Mouse (Mus musculus) c-Kit-positive CD71-negative TER-119-negative erythroid progenitor cells, embryonic 14.5 days (primary cell): ENCODE data around the gene Hs6st1.
"Not testable (repeated sequence)": the region's sequence is repeated elsewhere in the genome, so short reads cannot be mapped to it uniquely, and the experiment has no call there.

Experiments
- DNase-seq: peaks from one replicate; pipeline ENCODE4 v3.0.0-alpha.2; 2013; ENCODE audit warnings: low read depth

The Hs6st1 gene

DNA sequence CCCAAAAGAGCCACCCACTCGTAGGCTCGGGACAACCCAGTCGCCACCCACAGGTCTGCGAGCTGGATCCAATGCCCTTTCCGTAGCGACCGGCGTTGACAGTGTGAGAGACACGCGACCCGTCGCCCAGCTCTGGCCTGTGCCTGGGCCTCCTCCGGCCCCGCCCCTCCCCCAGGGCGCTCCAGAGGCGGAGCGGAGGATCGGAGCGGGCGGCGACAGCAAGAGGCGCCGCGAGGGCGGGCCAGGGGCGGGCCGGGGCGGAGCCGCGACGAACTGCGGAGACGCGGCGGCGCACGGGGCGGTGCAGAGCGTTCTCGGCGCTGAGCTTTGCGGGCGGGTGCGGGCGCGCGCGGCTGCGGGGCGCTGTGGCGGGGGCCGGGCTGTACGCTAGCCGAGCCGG, at the start of gene Hs6st1:
Gene Hs6st1 (plus strand): TSS at position 325 of the 400 bp plus-strand sequence.
- DNase-seq = peak; percentile 85

DNA sequence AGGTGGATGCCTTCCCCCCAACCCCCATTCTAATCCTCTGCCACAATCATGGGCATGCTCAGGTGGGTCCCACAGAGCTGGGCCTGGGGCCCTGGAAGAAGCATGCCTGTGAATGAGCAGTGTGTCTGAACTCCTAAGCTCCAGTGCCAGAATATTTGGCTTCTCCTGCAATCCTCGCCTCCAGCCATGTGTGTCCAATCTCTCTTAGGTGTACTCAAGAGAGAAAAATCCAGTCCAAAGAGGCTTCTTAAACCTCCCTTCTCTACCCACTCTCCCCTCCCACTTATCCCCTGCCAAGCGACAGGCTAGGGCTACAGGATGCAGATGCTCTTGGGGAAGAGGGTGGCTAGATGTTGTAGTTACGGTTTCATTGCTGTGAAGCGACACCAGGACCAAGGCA, 49.6 kb upstream of the Hs6st1 start:
- no peak for DNase-seq

DNA sequence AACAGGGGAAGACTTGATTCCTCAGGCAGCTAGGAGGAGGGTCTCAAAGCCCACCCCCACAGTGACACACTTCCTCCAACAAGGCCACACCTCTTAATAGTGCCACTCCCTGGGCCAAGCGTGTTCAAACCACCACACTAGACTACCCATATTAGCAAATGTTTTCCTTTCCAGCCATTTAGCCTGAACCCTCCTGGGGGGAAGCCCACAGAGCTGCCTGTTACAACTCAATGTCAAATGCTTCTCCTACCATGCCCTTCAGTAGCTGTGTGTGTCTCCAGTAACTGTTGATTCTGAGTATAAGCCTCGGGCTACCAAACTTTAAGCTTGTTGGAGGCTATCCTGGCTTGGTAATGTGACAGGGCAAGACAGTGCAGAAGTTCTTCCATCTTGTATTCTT, 49.0 kb upstream of the Hs6st1 start:
- DNase-seq = no peak

DNA sequence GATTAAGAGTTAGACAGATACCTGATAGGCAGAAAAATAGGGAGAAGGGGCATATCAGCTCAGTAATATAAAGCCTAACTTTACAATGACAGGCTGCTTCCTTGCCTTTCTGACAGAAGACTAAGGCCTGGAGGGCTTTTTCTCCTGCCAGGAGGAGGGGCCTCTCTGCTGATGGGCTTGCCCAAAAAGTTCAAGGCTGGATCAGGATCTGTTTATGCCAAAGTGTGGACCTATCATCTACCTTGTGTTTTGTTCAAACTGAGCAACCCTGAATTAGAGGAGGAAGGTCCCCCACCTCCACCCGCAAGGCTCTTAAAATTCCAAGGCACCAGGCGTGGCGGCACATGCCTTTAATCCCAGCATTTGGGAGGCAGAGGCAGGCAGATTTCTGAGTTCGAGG, 47.9 kb upstream of the Hs6st1 start:
- DNase-seq = no peak

DNA sequence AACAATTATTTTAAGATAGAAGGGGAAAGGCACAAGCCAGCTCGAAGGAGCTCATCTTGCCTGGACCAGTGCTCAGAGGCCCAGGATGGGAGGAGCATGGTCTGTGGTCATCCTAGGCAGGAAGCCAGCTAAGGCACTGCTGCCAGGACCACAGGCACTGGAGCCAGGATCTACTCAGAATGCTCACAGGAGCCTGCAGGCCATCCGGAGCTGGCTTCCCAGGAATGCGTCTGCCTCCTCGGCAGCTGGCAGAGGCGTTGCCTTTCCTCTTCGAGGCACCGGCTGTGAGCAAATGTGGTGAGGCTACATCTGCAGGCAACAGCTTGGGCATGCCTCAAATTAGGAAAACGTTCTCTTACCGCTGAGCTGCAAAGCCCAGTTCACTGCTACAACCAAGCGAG, 37.8 kb upstream of the Hs6st1 start:
- no peak for DNase-seq

DNA sequence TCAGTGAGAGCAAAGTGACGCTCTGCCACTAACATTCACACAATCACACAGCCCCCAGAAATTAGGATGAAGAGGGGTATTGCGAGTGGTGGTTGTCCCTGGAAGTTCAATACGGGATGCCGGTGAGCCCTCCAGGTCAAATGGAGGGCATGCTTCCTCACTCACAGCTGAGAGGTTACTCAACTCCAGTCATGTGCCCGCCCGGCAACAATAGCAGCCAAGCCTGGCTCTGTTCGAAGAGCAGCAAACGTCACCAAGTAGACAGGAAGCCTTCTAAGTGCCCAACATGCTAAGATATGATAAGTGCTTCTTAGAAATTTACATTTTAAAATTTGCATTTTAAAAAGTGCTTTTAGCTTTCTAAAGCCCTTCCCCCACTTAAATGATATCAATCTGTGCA, 29.4 kb upstream of the Hs6st1 start:
- no peak for DNase-seq

DNA sequence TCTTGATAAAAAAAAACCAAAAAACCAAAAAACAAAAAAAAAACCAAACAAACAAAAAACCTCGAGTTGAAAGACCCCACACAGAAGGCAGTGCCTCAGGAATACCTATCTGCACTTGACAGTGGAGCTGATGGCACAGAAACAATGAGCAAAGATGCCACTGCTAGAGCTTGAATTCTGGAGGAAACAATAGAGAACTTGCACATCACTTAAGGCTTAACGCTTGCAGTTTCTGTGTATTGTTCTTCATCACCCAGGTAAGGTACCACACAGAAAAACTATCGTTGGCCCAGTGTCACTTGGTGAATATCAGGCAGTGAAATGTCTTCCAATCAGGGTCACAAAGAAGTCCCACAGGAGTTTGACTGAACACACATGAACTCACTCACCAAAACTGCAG, 26.1 kb upstream of the Hs6st1 start:
- DNase-seq = no peak

DNA sequence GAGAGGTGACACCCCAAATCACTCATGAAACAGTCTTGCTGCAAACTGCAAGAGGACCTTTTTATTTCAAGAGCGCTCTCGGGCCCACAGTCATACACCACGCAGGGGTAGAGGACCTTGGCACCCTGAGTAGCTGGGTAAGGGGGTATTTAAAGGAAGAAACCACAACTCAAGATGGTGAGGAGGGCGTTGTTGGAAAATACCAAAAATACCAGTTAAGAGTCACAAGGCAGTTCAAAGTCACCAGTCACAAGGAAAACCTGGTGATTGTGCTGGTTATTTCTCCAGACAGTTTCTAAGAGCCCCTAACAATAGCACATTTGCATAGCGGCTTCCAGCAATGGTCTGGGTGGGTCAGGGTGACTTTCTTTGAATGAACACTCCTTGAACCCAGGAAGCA, 24.4 kb upstream of the Hs6st1 start:
- DNase-seq = not testable (repeated sequence)

DNA sequence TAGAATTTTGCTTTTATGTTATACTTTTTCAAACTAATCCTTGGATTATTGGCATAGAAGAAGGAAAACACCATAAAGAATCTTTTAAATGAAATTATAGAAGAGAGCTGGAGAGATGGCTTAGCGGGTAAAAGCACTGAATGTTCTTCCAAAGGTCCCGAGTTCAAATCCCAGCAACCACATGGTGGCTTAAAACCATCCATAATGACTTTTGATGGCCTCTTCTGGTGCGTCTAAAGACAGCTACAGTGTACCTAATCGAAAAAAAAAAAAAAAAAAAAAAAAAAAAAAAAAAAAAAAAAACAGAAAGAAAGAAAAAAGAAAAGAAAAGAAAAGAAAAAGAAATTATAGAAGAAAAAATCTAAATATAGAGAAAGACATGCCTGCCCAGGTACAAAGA, 23.9 kb upstream of the Hs6st1 start:
- no peak for DNase-seq

DNA sequence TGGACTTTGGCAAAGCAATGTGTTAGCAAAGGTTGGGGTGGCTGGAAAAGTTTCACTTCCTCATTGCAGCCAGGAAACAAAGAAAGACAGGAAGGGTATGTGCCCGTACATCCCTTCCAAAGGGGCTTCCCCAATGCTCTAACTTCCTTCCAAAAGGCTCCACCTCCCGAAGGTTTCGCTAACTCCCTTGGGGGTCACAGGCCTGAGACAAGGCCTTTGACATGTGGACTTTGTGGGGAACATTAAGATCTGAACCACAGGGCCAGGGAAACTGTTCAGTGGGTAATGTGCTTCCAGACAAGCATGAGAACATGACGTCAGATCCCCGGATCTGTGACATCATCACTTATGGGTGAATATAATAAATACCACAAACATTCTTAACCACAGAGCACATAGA, 15.5 kb upstream of the Hs6st1 start:
- no peak for DNase-seq

DNA sequence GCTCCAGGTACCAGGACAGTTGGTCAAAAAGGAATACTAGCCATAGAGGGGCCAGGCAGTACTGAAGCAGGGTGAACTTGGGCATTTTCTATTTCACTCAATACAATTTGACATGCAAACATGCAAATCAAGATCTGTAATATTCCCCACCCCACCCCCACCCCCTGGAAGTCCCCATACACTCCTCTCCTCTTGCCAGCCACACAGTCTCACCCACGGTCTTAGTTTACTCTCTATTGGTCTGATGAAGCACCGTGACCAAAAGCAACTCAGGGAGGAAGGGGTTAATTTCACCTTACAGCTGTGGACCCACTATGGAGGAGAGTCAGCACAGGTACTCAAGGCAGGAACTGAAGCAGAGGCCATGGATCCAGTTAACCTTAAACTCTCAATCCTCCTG, 14.6 kb upstream of the Hs6st1 start:
- no peak for DNase-seq

DNA sequence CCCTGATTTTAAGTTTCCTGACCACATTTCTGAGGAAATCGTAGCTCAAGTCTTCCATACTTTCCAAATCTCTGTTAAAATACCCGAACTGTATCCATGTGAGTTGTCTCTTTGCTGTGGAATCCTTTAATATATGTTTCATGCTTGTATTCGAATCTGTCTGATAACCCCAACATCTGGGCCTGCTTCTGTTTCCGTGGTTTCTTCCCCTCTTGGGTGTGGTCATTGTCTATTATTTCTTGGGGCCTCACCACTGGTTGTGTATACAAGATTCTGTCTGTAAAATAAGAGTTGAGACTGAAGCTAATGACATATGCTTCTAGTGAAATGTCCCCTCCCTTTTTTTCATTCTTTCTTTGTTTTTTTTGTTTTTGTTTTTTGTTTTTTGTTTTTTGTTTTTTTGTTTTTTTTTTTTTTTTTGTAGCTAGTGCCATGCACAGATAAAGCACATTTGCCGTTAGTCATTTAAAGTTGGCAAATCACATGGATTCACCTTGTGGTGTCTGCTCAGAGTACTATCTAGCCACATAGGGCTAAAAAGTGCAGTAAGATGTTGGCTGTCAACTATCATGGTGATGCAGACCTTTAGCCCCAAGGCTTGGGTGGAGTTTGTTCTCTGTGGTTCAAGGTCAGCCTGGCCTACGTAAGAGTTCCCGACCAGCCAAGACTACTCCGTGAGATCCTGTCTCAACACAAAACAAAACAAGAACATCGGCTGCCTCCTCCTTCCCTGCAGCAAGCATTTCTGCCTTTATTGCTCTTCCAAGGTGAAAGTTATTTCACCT, 13.8 kb upstream of the Hs6st1 start:
- no peak for DNase-seq

DNA sequence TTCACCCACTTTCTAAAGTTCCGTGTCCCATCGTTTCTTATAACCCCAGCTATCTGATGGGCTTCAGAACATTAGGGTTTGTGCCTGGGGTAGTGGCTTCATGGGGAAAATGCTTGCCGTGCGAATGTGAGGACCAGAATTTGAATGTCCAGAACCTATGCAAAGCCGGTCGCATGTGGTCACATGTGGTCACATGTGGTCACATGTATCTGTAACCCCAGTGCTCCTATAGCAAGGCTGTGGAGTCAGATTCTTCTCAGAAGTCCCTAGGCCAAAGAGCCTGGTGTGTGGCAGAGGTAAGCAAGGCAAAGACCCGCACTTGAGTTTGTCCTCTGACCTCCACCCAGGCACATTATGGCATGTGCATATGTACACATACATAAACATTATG, 13.2 kb upstream of the Hs6st1 start:
- DNase-seq = no peak

DNA sequence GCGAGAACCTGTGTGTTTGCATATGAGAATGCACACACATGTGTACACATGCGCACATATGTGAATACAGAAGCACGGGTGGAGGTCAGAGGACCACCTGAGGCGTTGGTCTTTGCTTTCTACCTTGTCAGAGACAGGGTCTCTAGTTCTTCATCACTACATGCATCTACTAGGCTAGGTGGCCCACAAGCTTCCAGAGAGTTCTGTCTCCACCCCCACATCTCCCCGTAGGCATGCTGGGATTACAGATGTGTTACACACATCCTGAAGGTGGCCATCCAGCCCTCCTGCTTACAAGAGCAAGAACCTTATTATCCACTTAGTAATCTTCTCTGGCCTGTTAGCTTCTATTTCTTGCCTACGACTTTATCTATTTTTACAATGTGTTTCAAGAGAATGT, 8.8 kb upstream of the Hs6st1 start:
- no peak for DNase-seq

DNA sequence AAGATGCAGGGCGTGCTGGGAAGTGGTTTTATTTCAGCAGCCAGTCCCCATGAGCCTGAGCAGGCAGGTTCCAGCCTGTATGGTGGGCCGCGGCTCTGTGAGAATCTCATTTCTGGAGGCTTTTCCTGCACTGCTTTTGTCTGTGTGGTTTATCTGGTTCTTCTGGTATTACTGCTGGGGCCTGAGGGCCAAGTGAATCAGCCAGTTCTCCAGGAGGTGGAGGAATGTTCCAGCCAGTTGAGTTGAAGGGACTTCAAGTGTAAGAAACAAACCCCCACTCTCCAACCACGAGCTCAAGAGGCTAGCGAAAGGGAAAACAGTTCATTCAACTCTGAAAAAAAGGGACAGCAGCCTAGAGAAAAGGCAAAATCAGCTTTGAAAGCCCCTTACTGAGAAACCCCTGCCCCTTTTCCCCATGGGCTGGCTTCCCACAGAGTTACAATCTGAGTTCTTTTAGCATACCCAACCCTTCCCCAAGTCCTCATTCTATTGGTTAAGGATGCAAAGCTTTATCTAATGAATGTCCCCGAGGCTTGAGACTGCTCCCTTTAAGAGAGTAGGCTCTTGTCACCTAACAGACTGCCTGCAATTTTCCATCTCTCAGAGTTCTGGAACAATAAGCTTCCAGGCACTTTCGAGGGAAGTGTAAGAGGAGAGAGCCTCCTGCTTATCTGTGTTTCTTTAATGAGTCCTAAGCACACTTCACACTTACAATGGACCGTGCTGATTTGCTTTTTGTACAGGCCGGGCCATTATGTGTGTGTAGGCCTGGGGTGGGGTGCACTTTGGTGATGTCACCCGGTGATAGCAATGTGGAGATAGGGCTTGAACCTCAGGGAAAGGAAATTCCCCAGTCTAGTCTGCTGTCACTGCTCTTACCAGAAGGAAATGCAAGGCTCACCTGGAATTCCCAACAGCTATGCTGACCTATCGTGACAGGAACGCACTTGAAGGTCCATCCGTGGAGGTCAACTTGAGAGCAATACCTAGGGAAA, 7.9 kb upstream of the Hs6st1 start:
- DNase-seq = no peak

DNA sequence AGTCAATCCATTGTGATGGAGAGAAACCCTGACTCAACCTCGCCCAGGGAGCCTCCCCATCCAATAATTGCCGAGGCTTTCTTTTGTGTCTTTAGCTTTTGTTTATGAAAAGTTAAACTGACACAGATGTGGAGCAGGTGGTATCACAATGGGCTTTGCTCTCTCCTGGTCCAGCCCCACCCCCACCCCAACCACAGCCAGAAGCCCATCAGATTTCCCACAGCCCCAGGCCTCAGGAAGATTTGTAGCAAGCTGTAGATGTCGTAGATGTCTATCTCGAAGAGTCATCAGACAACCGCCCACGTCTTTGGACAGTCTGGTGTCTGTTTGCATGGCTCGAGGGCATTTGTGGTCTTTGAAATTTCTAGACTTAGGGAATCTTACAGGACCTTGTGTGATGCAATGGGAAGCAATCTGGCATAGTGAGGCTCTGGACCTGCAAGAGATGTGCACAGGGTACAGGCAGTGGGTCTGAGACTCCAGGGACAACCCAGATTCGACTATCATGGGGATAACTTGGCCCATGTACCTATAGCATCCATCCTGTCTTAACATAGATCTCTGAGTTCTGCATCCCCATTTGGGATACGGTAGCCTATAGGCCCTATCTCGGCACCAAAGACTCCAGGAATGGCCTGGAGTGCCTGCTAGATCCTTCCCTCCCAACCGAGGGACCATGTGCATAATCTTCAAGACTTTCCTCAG, 6.8 kb upstream of the Hs6st1 start:
- no peak for DNase-seq

DNA sequence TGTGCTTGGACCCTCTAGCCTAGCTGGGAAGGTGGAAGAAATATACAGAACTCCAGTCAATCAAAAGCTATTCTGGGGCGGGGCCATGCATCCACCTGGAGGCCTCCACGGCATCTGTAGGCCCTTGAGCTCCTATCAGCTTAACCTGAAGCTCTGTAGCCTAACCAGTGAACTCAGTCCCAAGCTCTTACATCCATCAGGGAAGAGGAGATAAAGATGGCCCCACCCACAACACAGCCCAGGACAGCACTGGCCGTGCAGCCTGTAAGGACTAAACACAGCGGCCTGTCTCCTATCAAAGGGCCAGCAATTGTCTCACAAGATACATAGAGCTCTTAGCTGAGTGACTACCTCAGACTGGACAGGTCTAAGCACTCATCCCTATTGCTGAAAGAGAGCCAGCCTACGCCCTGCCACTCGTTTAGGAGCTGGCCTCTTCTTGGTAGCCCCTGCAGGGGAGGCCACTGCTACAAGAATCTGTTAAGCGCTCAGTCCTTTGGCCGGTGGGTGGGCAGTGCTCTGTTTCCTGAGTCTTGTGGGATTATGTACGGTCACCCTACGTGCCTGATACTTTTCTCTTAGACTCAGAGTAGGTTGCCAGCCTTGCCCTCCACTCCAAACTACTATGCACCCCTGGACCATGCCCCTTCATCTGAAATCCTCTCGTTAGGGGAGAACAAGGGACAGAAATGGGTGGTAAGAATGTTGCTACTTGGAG, 6.0 kb upstream of the Hs6st1 start:
- DNase-seq = no peak

DNA sequence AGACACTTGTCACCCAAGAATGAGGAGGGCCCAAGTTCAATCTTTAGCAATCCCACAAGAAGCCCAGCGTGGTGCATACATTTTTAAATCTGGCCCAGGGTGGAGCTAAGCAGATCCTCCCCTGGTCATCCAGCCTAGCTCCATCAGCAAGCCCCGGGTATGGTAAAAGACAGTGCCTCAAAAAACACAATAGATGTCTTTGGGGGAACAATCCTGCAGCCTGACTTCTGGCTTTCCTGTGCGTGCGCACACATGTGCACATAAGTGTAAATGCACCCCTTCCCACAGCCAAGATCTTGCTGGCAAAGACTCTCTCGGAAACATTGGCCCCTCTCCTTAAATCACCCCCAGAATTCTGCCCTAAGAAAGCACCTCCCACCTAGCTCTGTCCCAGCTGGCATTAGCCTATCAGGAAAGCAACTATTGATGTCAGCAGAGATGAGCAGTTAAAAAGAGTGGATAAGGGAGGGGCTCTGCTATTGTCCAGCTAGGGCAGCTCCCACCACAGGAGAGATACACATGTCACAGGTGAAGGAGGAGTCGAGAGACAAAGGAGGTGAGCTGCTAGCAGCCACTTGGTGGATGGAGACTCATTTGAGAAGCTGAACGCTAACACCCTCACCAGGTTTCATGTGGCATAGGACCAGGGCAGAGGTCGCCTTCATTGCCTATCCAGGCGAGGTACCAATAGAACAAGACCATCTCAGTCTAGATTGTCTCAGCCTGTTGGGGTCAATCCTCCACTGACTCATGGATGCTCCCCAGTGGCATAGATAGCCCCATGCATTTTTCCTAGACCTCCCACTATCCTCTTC, 5.2 kb upstream of the Hs6st1 start:
- no peak for DNase-seq

DNA sequence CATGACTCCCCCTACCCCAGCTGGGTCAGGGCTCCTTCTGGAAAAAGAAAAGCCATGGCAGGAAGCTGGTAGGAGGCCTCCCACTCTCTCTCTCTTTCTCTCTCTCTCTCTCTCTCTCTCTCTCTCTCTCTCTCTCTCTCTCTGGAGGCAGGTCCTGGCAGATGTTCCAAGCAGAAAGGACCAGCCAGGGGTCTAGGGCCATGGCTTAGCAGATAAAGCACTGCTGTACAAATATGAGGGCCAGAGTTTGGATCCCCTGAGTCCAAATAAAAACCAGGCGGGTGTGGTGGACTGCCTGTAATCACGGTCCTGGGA, 4.6 kb upstream of the Hs6st1 start:
- no peak for DNase-seq

DNA sequence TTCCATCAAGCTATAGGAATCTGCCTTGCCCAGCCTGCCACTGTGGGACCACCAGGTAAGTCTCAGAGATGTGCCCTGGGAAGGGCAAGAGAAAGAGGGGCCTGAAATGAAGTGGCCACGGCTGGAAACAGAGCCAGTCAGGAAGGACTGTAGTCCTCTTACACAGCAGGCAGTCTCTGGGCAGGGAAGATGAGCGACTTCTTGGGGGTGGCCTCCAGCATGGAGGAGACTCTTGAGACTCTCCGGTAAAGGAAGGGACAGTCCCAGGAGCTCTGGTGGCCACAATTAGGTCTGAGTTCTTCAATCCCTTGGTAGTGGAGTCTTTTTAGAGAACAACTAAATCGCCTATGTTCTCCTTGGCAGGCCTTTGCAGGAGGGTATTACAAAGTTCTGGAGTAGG, 4.0 kb upstream of the Hs6st1 start:
- DNase-seq = no peak
